26 mouse cellular contexts compared by ENCODE assay signal in genomic region chr11:44543996-44544395, GRCm38 (mm10). TPM values are rescaled to one million over a fixed set of nuclear protein-coding genes. Genes with fewer than 3 reads are reported as not detected.
A peak's percentile ranks its signal among the peaks of the same experiment; 100 is the strongest.
DNase-seq lines count a peak whose midpoint lies in the region; ATAC-seq and TF ChIP-seq lines count a peak whose summit lies in the region.
"Had no signal": no experiment of that assay in that cellular context is flagged by ENCODE, and none has a peak within 500 bp of the region (broad histone marks: within the 10 kb centered on the region; RNA-seq: fewer than 3 reads in every experiment).

No protein-coding gene starts in this region.

- peaks cover 39% of the 10 kb centered on the region for H3K36me3 ChIP-seq in heart, postnatal 0 days (replicated peaks; ENCODE audit: control insufficient read depth, insufficient read depth, low read length)
- H3K36me3 ChIP-seq in liver, embryonic 12.5 days, result peaks cover 98% of the 10 kb centered on the region

- H3K9me3 ChIP-seq in heart, postnatal 0 days (replicated peaks; ENCODE audit: control insufficient read depth, low read length), result no peaks in the 10 kb centered on the region
- H3K9me3 ChIP-seq in liver, embryonic 12.5 days (replicated peaks), result no peaks in the 10 kb centered on the region
- H3K9me3 ChIP-seq: forebrain, embryonic 10.5 days; heart, embryonic 15.5 days; hindbrain, embryonic 10.5 days; liver, embryonic 15.5 days; midbrain, embryonic 12.5 days had no signal

- no peak for ATAC-seq in heart, postnatal 0 days (ENCODE audit: insufficient read depth, low read depth)
- no peak for ATAC-seq in liver, embryonic 12.5 days
- ATAC-seq: forebrain, embryonic 16.5 days; hindbrain, embryonic 16.5 days; intestine, postnatal 0 days had no signal

- H3K4me3 ChIP-seq in heart, postnatal 0 days (ENCODE audit: low read depth, low read length), result no peak overlapping the region
- H3K4me3 ChIP-seq in liver, embryonic 12.5 days, result no peak overlapping the region
- H3K4me3 ChIP-seq: forebrain, embryonic 10.5 days; heart, adult 2 months; heart, embryonic 15.5 days; hindbrain, embryonic 10.5 days; liver, embryonic 15.5 days; midbrain, embryonic 12.5 days had no signal

- peak overlapping the region; percentile 34; the same call in 1 of the 2 replicates for H3K27ac ChIP-seq in heart, postnatal 0 days (ENCODE audit: low read depth)
- 0 out of 2 replicates have a peak overlapping the region, but pooled peaks have one; percentile 1 for H3K27ac ChIP-seq in liver, embryonic 12.5 days
- H3K27ac ChIP-seq: forebrain, embryonic 10.5 days; heart, adult 2 months; heart, embryonic 15.5 days; hindbrain, embryonic 10.5 days; midbrain, embryonic 12.5 days had no signal

- intact Hi-C loops in heart, postnatal 10 days (cut with DNase I), result no loop called here

- TF ChIP-seq EP300 in heart, postnatal 0 days (IDR thresholded peaks at IDR 0.05; ENCODE audit: low read depth), result no peak

- H3K9ac ChIP-seq in heart, postnatal 0 days (replicated peaks; ENCODE audit: low read depth, low read length), result no peak overlapping the region
- H3K9ac ChIP-seq in liver, embryonic 12.5 days, result no peak overlapping the region
- H3K9ac ChIP-seq: heart, embryonic 15.5 days; liver, embryonic 15.5 days; midbrain, embryonic 12.5 days had no signal

- no peaks in the 10 kb centered on the region for H3K27me3 ChIP-seq in heart, postnatal 0 days (ENCODE audit: control insufficient read depth, insufficient read depth, low read length)
- no peaks in the 10 kb centered on the region for H3K27me3 ChIP-seq in liver, embryonic 12.5 days (replicated peaks)
- H3K27me3 ChIP-seq: heart, embryonic 15.5 days; liver, embryonic 15.5 days; midbrain, embryonic 12.5 days had no signal

- no peak for DNase-seq in heart, postnatal 0 days (ENCODE audit: low spot score)
- DNase-seq in heart, postnatal 10 days, result no peak
- DNase-seq in retina, postnatal 1 day, result peak; percentile 7
- no peak for DNase-seq in retina, embryonic 14.5 days (ENCODE audit: low spot score)
- DNase-seq in CD4-positive, CD25-positive, alpha-beta regulatory T cell, adult 2 months (ENCODE audit: low read depth, low spot score), result peak; percentile 63
- no peak for DNase-seq in frontal cortex, postnatal 36 days (ENCODE audit: low spot score in 2 of 2)
- DNase-seq in urinary bladder, adult 18-20 months (ENCODE audit: low spot score in 2 of 2), result no peak
- DNase-seq: adrenal gland, postnatal 10 days; cerebellum, adult 18-20 months; cerebellum, postnatal 14 days; gastrocnemius, postnatal 14 days; heart, adult 2 months; kidney, postnatal 4 days; layer of hippocampus, adult 9-11 months; lung, postnatal 10 days; right cerebral cortex, postnatal 25 days; thymus, postnatal 25 days had no signal

- no peak overlapping the region for H3K4me2 ChIP-seq in heart, postnatal 0 days (ENCODE audit: low read depth, low read length)
- H3K4me2 ChIP-seq in liver, embryonic 12.5 days, result no peak overlapping the region
- H3K4me2 ChIP-seq: heart, embryonic 15.5 days; liver, embryonic 15.5 days; midbrain, embryonic 12.5 days had no signal

- H3K4me1 ChIP-seq in heart, postnatal 0 days (ENCODE audit: control insufficient read depth, insufficient read depth), result no peaks in the 10 kb centered on the region
- peaks cover 47% of the 10 kb centered on the region for H3K4me1 ChIP-seq in liver, embryonic 12.5 days
- H3K4me1 ChIP-seq: midbrain, embryonic 12.5 days had no signal

- WGBS in heart, postnatal 0 days, result 65% methylated on average over 6 of the region's 6 CpGs
- 76% methylated on average over 6 of the region's 6 CpGs for WGBS in liver, embryonic 12.5 days (ENCODE audit: insufficient replicate concordance)

- TF ChIP-seq CTCF in heart, postnatal 0 days (IDR thresholded peaks at IDR 0.05; ENCODE audit: low read depth), result no peak

RNA-seq across cellular contexts. Expression of gene Rnf145, which starts 25.2 kb away (rescaled TPM):
- total RNA-seq in heart, postnatal 0 days (2014; rRNA removed; ENCODE audit: low replicate concordance), result 35.4 and 38.1 TPM in 2 replicates
- 23.3 and 28.1 TPM in 2 replicates for polyA plus RNA-seq in heart, postnatal 0 days (2015; fragmentation: Nextera tagmentation; extraction: Ambion mirVana)
- total RNA-seq in heart, postnatal 10 days (2021), result 10 to 100 TPM; 25.2 to 26.1 TPM
- polyA plus RNA-seq in liver, embryonic 12.5 days (2016; fragmentation: Nextera tagmentation; extraction: Ambion mirVana), result 64.7 and 71.1 TPM in 2 replicates

Comparison
In these comparisons a context has a peak if more than half of its experiments do, and no peak if none do; other contexts are left out.
1. DNase-seq: peak in retina, postnatal 1 day (single experiment) and CD4-positive, CD25-positive, alpha-beta regulatory T cell, adult 2 months (single experiment); none in heart, postnatal 0 days (single experiment), heart, postnatal 10 days (0 of 2), retina, embryonic 14.5 days (single experiment), frontal cortex, postnatal 36 days (0 of 2) and urinary bladder, adult 18-20 months (0 of 2).